Mouse (Mus musculus) forebrain, embryonic 12.5 days (tissue): Measurements from ENCODE around the gene Efs. TPM values are rescaled to one million over a fixed set of nuclear protein-coding genes. Genes with fewer than 3 reads are reported as not detected.
A peak's percentile ranks its signal among the peaks of the same experiment; 100 is the strongest.

Experiments
- ATAC-seq: fragments of 200-750 bp; cut with Nextera tagmentation; 2 replicates; pipeline ENCODE4 v1.8.0; 2017; ENCODE audit warnings: moderate TSS enrichment; ENCODE audit not compliant: low FRiP score
- H3K27ac ChIP-seq: fragments of 300-500 bp; sonication (generic); 2 replicates; pipeline ENCODE4 v1.5.1; 2016; ENCODE audit warnings: mild to moderate bottlenecking
- H3K27me3 ChIP-seq: fragments of 300-500 bp; sonication (generic); 2 replicates; pipeline ENCODE4 v1.6.1; 2016; ENCODE audit warnings: mild to moderate bottlenecking
- H3K36me3 ChIP-seq: fragments of 300-500 bp; sonication (generic); replicated peaks from 2 replicates; pipeline ENCODE4 v1.6.1; 2016; ENCODE audit warnings: mild to moderate bottlenecking
- H3K4me1 ChIP-seq: fragments of 300-500 bp; sonication (generic); 2 replicates; pipeline ENCODE4 v1.6.1; 2016
- H3K4me2 ChIP-seq: fragments of 300-500 bp; sonication (generic); 2 replicates; pipeline ENCODE4 v1.6.1; 2016; ENCODE audit warnings: mild to moderate bottlenecking, moderate library complexity
- H3K4me3 ChIP-seq: fragments of 300-500 bp; sonication (generic); replicated peaks from 2 replicates; pipeline ENCODE4 v1.5.1; 2016; ENCODE audit warnings: mild to moderate bottlenecking
- H3K9ac ChIP-seq: fragments of 300-500 bp; sonication (generic); 2 replicates; pipeline ENCODE4 v1.6.1; 2016; ENCODE audit warnings: mild to moderate bottlenecking
- H3K9me3 ChIP-seq: fragments of 300-500 bp; sonication (generic); 2 replicates; pipeline ENCODE4 v1.6.1; 2016
- WGBS: fragments of 180-500 bp; shearing (Covaris S2); methylation state at CpG from one replicate; pipeline ENCODE4 v1.1.7; 2016; 5-methylcytosine and 5-hydroxymethylcytosine counted together
- polyA plus RNA-seq: library from polyadenylated mRNA; unstranded; fragments of >200 nt; fragmentation: Nextera tagmentation; extraction: Ambion mirVana; gene quantifications from 2 replicates; pipeline ENCODE4 v1.2.1, GENCODE M21; 2016

Efs gene
- polyA plus RNA-seq, 1 experiment from 2014 or later = 36.8 TPM

DNA sequence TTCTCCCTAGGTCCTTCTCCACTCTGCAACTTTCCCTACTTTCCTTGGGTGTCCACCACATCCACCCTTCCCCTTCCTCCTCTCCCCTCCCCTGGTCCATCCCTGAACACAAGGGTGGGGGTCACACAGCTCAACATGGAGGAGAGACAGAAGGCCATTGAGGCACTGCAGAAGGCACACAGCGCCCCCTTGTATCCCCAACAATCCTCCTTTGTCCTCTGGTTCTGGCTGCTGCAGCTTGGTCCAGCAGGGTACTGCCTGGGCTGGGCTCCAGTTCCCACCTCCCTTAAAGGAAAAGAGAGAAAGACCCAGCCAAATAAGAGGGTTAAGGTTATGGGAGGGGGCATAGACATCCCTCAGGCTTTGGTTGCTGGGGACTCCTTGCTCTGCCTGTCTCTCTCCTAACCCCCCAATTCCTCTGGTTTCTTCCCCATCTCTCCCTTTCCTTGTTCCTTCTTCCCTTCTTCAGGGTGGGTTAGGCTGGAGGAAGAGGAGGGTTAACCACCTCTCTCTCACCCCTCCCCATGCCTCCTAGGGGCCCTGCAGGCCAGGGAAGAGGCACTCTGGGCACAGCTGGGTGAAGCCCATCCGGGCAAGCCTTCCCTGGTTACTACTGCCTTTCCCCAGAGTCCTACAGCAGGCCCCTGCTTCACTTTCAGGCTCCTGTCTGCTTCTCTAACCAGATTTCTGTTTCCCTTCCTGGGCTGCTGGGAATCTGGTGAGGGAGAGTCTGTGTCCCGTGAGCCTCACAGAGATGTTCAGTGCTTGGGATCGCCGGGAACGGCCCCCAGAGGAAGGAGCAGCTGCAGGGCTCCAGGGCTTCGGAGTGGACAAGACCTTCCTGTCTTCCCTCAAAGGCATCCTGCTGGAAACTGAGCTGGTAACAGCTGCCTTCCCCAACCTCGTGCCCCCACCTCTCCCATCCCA lies 10.2 kb upstream of the Efs start, which contains the start of gene Cmtm5:
TSS of gene Cmtm5 (plus strand) at position 358 of the 927 bp plus-strand sequence.
- Histone ChIP-seq H3K36me3 (no peaks in the 10 kb centered on the region), H3K4me1 (peaks cover 5% of the 10 kb centered on the region; the same call in 1 of the 2 replicates), H3K4me3 (no peak within 1 kb of the TSS), H3K9me3 (no peaks in the 10 kb centered on the region), H3K4me2 (no peak within 1 kb of the TSS), H3K27ac (0 out of 2 replicates have a peak within 1 kb of the TSS, but pooled peaks have one; percentile 10), H3K9ac (no peak within 1 kb of the TSS), H3K27me3 (no peaks in the 10 kb centered on the region)
- ATAC-seq = no peak
- WGBS = 46% methylated on average over 8 of the region's 8 CpGs

DNA sequence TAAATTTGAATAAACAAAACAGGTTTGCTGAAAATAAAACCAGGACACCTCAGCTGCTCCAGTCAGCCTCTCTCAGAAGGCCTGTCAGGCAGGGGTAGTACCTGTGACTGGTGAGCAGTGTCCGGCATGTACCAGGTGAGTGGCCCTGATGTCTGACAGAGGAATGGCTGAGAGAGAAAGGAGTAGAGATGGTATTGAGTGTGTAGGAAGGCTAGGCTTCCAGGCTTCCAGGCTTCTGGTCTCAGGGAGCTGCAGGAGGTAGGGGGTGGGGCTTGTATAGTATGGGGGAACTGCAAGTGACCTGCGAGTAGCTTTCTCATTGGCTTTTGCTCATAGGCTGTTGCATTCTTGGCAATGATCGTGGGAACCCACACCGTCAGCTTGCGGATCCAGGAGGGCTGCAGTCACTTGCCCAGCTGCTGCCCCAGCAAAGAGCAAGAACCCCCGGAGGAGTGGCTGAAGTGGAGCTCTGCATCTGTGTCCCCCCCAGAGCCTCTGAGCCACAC lies 6.8 kb upstream of the Efs start, which contains the start of gene Il25:
TSS of gene Il25 (plus strand) at position 51 of the 506 bp plus-strand sequence.
- ATAC-seq = no peak
- Histone ChIP-seq H3K27ac (no peak within 1 kb of the TSS), H3K36me3 (no peaks in the 10 kb centered on the region), H3K4me3 (no peak within 1 kb of the TSS), H3K4me1 (peaks cover 14% of the 10 kb centered on the region), H3K27me3 (0 out of 2 replicates have a peak, but pooled peaks cover 3% of the 10 kb centered on the region), H3K4me2 (no peak within 1 kb of the TSS), H3K9ac (no peak within 1 kb of the TSS), H3K9me3 (no peaks in the 10 kb centered on the region)
- 41% methylated on average over 6 of the region's 6 CpGs for WGBS

DNA sequence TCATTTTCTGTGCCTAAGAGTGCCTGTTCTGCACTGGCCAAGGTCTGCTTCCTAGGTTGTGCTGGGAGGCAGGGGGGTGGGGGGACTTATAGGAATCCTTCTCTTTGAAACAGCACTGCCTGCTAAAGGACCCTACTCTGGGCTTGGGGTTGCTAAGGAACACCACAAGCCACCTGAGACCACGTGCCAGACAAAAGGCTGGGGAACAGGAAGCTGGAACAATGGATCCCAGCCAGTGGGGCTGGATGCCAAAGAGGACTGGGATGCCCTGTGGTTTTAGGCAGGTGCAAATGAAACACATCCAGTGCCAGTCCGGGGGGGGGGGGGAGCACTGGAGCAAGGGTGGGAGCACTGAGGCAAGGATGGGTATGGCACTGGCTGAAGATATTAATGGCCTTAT lies 4.5 kb upstream of the Efs start:
- H3K4me1 ChIP-seq = peaks cover 31% of the 10 kb centered on the region

DNA sequence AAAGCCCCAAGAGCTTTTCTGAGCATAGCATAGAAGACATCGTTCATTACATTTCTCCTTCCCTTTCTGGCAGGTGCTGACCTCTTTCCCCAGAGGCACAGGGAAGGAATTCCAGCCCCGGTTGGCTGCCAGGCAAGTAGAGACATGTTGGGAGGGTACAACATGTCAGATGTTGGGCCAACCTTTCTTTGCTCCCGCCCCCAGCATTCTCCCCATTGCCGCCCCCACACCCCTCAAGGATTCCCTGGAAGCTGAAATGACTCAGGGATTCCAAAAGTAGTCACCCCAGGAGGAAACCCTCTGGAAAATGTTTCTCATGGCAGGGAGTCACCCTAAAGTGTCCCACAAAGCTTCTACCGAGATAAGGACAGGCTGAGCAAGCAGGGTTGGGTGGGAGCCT lies 3.9 kb upstream of the Efs start:
- Histone ChIP-seq H3K4me3 (no peak overlapping the region), H3K4me1 (peaks cover 38% of the 10 kb centered on the region), H3K9ac (no peak overlapping the region), H3K4me2 (no peak overlapping the region), H3K36me3 (no peaks in the 10 kb centered on the region), H3K27me3 (0 out of 2 replicates have a peak, but pooled peaks cover 3% of the 10 kb centered on the region), H3K27ac (0 out of 2 replicates have a peak overlapping the region, but pooled peaks have one; percentile 25), H3K9me3 (no peaks in the 10 kb centered on the region)
- no peak for ATAC-seq
- 90% methylated on average over 5 of the region's 5 CpGs for WGBS

More for the DNA sequence above, 4.5 kb upstream of the Efs start:
- Histone ChIP-seq H3K9ac (no peak overlapping the region), H3K27ac (0 out of 2 replicates have a peak overlapping the region, but pooled peaks have one; percentile 25), H3K9me3 (no peaks in the 10 kb centered on the region), H3K4me2 (no peak overlapping the region), H3K36me3 (no peaks in the 10 kb centered on the region), H3K27me3 (0 out of 2 replicates have a peak, but pooled peaks cover 3% of the 10 kb centered on the region), H3K4me3 (no peak overlapping the region)
- no peak for ATAC-seq
- 25% methylated on average over 2 of the region's 2 CpGs for WGBS

DNA sequence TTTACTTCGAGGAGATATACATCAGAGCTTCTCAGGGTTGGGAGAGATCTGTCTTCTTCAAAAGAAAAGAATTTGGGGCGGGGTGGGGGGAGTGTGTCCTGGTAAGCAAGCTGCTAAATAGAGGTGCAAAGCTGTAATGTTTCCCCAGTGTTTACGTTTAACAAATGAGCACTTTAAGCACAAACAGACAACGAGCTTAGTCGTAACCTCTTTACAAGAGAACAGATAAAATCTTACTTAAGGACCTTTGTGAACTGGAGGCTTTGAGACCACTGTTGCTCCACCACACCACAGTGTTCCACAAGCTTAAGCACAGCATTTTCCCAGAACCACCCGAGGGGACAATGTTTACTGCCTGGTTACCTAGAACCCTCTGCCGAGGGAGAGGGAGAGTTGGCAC lies 1.4 kb upstream of the Efs start:
- peaks cover 46% of the 10 kb centered on the region for H3K4me1 ChIP-seq

DNA sequence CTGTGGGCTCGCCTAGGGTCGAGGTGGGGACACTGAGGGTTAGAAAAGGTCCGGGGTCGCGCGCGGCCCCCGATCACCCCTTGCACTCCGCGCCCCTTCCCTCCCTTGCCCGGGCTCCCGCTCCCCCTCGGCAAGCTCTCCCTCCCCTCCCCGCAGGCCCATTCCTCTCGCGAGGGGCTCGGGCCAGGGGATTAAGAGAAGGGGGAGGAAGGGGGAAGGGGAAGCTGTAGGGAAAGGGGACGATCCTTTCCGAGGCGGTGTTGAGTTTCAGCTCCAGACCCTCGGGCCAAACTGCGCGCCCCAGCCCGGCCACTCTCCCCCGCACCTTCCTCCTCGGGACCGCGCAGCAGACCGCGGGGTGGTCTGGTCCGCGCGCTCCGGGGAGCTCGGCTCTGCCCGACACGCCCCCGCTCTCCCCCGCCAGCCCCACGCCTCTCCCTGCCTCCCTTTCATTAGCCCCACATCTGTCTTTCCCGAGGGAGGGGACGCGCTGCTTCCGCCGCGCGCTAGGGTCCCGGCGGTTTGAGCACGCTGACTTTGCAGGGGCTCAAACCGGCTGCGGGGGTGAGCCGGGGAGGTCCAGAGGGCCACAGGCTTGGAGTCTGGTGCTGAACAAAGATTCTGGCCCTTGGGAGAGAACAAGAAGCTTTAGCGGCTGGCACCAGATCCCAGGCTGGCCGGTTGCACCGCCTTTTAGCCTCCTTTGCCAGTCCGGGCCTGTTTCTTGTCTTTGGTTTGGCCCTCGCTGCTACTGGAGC lies 654 bp upstream of the Efs start:
- H3K36me3 ChIP-seq = peaks cover 13% of the 10 kb centered on the region
- under 1% methylated on average over 53 of the region's 58 CpGs for WGBS
- H3K4me2 ChIP-seq = peak overlapping the region; percentile 81
- H3K9me3 ChIP-seq = peaks cover 7% of the 10 kb centered on the region
- peaks cover 46% of the 10 kb centered on the region for H3K4me1 ChIP-seq
- ATAC-seq = peak; percentile 80
- peak overlapping the region; percentile 52 for H3K4me3 ChIP-seq
- peak overlapping the region; percentile 98 for H3K27ac ChIP-seq
- peak overlapping the region; percentile 85 for H3K9ac ChIP-seq
- H3K27me3 ChIP-seq = 0 out of 2 replicates have a peak, but pooled peaks cover 3% of the 10 kb centered on the region

More for the DNA sequence above, 1.4 kb upstream of the Efs start:
- 0 out of 2 replicates have a peak, but pooled peaks cover 3% of the 10 kb centered on the region for H3K27me3 ChIP-seq
- peak overlapping the region; percentile 98 for H3K27ac ChIP-seq
- ATAC-seq = no peak
- H3K9ac ChIP-seq = peak overlapping the region; percentile 85
- H3K9me3 ChIP-seq = no peaks in the 10 kb centered on the region
- H3K4me2 ChIP-seq = peak overlapping the region; percentile 81
- H3K36me3 ChIP-seq = peaks cover 6% of the 10 kb centered on the region
- peak overlapping the region; percentile 52 for H3K4me3 ChIP-seq
- 12% methylated on average over 7 of the region's 7 CpGs for WGBS

DNA sequence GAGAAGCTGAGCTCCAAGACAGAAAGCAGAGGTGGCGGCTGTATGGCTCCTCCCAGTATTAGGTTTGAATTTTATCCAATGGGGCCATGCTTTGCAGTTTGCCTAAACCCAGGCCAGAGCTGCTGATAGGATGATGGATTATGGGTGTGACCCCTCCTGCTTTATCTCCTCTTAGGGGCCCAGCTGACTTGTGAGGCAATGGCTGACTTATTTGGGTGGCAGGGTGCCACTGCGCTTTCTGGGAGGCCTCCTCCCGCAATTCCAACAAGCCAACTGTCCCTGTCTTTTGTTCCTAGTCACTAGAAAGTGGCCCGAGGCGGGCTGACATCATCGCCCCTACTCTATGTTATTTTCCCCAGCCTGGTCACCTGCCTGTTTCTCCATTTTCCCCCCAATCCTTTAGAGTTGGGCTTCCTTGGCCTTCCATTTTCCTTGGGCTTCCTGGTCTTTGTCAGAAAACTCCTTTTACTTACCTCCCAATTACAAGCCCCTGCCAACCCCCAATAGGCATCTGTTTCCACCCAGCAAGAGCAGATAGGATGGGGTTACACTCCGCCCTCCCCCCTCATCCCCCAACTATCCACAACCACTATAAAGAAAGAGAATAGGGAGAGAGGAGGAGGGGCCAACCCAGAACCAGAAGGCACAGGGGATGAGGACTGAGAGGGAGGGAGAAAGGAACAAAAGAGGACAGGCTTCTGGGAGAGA lies 1.1 kb downstream of the Efs start:
- Histone ChIP-seq H3K9me3 (peaks cover 17% of the 10 kb centered on the region), H3K4me2 (peak overlapping the region; percentile 81), H3K4me3 (peak overlapping the region; percentile 52), H3K4me1 (peaks cover 39% of the 10 kb centered on the region), H3K27ac (peak overlapping the region; percentile 98), H3K27me3 (no peaks in the 10 kb centered on the region), H3K9ac (peak overlapping the region; percentile 85), H3K36me3 (peaks cover 31% of the 10 kb centered on the region)
- ATAC-seq = peak; percentile 75
- 3% methylated on average over 7 of the region's 7 CpGs for whole genome bisulfite sequencing

- WGBS = 96% methylated on average over 16 of the region's 16 CpGs
- no peak overlapping the region for H3K4me3 ChIP-seq
- H3K36me3 ChIP-seq = peaks cover 72% of the 10 kb centered on the region
- no peak overlapping the region for H3K4me2 ChIP-seq
- H3K9ac ChIP-seq = no peak overlapping the region
- no peak overlapping the region for H3K27ac ChIP-seq
- no peak for ATAC-seq
- H3K4me1 ChIP-seq = peaks cover 18% of the 10 kb centered on the region
- H3K9me3 ChIP-seq = peaks cover 17% of the 10 kb centered on the region
- H3K27me3 ChIP-seq = no peaks in the 10 kb centered on the region
Measured at GRCm38 (mm10) chr14:54920076-54920685, 5.7 kb downstream of the Efs start.

- Histone ChIP-seq H3K36me3 (peaks cover 44% of the 10 kb centered on the region), H3K4me3 (peak overlapping the region; percentile 97), H3K27ac (peak overlapping the region; percentile 89; the same call in 1 of the 2 replicates), H3K4me2 (peak overlapping the region; percentile 98), H3K27me3 (no peaks in the 10 kb centered on the region), H3K9me3 (no peaks in the 10 kb centered on the region), H3K4me1 (peaks cover 24% of the 10 kb centered on the region), H3K9ac (peak overlapping the region; percentile 98)
- WGBS = 19% methylated on average over 10 of the region's 10 CpGs
- peak; percentile 43 for ATAC-seq
Measured at GRCm38 (mm10) chr14:54913343-54913742, 12.6 kb downstream of the Efs start.

- H3K27ac ChIP-seq = peak within 1 kb of the TSS; percentile 89
- H3K27me3 ChIP-seq = no peaks in the 10 kb centered on the region
- H3K9me3 ChIP-seq = no peaks in the 10 kb centered on the region
- WGBS = 0% methylated on average over 28 of the region's 28 CpGs
- peak; percentile 95 for ATAC-seq
- peak within 1 kb of the TSS; percentile 98 for H3K9ac ChIP-seq
- peak within 1 kb of the TSS; percentile 98 for H3K4me2 ChIP-seq
- H3K4me1 ChIP-seq = peaks cover 24% of the 10 kb centered on the region
- peaks cover 46% of the 10 kb centered on the region for H3K36me3 ChIP-seq
- peak within 1 kb of the TSS; percentile 97 for H3K4me3 ChIP-seq
Measured at GRCm38 (mm10) chr14:54912886-54913285, 13.0 kb downstream of the Efs start, which contains the start of gene Slc22a17. Gene Slc22a17, minus strand, starts transcription at chr14:54913132.
